Mouse (Mus musculus): ENCODE measurements around the gene A930033H14Rik. TPM values are rescaled to one million over a fixed set of nuclear protein-coding genes. Genes with fewer than 3 reads are reported as not detected.

A930033H14Rik gene
- total RNA-seq, 2 experiments from 2014 or later: 3.6 to 4.0 TPM

DNA sequence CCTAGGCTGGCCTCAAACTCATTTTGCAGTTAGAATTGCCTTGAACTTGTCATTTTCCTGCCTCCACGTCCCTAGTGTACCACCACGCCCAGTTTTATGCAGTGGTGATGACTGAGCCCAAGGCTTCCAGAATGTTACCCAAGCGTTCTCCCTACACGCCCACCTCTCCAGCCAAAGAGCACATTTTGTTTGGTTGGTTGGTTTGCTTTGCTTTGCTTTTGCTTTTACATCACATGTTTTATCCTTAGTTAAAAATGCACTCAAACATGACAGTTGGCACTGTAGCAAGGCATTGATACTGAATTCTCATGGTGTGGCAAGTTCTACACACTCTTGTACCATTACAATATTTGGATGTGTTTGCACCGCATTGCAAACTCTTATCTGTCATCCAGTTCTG is 49.7 kb downstream of the A930033H14Rik start:
- intact Hi-C loops (cut with DNase I): no loop called here
- no peak for DNase-seq (ENCODE audit: low spot score in 2 of 2)

- peak in 1 of 2 experiments; percentile 33 for DNase-seq (ENCODE audit: low spot score in 2 of 2)
- intact Hi-C loops (cut with DNase I): no loop called here
These were observed 50.3 kb downstream of the A930033H14Rik start for GRCm38 (mm10) chr10:69162577-69162976.

- intact Hi-C loops (cut with DNase I): no loop called here
- DNase-seq (ENCODE audit: low spot score in 2 of 2): no peak
These were observed 51.4 kb downstream of the A930033H14Rik start for GRCm38 (mm10) chr10:69161503-69161902.

DNA sequence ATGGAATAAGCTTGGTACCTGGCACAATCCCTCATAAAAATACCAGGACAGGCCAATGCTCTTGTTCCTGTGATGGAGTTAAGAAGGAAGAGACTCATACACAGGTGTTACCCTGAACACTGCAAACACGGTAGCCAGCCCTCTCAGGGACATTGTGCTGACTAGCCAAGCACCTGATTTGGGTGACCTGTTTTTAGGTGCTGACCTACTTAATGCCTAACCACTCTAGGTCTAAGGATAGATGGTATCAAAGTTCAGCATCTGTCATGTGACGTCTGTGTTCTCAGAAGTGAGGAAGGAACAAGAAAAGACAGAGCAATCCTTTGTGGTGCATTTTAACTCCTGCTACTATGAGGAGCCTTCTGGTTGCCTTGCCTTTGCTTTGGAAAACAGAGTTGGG is 52.0 kb downstream of the A930033H14Rik start:
- no peak for DNase-seq (ENCODE audit: low spot score in 2 of 2)
- intact Hi-C loops (cut with DNase I): no loop called here

Other genes starting within 250 kb of the A930033H14Rik start
- 1 to 10 TPM; 6.3 to 6.7 TPM for gene Rhobtb1, start 61.7 kb downstream of the A930033H14Rik start, total RNA-seq (2021)
- gene Cdk1, start 139.8 kb upstream of the A930033H14Rik start, total RNA-seq (2021): under 1 TPM; 0.73 to 0.87 TPM
- 100 to 1,000 TPM; 497 to 550 TPM for gene Ank3, start 185.7 kb upstream of the A930033H14Rik start, total RNA-seq (2021)